Mouse (Mus musculus): ENCODE results near the gene Prr5. TPM values are rescaled to one million over a fixed set of nuclear protein-coding genes. Genes with fewer than 3 reads are reported as not detected.

Prr5 gene
- total RNA-seq, 2 experiments from 2014 or later, result 5.6 to 7.0 TPM

Other genes starting within 250 kb of the Prr5 start
- 1 to 10 TPM in 1 of 2 experiments, under 1 TPM in 1; 0.63 to 1.1 TPM for gene Shisal1, start 222.5 kb upstream of the Prr5 start, total RNA-seq (2021)
- gene Rtl6, start 111.8 kb upstream of the Prr5 start, total RNA-seq (2021), result 1 to 10 TPM; 4.1 to 7.1 TPM
- gene Arhgap8, start 50.4 kb downstream of the Prr5 start, total RNA-seq (2021), result 1 to 10 TPM in 1 of 2 experiments, under 1 TPM in 1; 0.56 to 1.1 TPM
- gene Phf21b, start 186.4 kb downstream of the Prr5 start, total RNA-seq (2021), result 1 to 10 TPM; 1.1 to 2.0 TPM